Mouse (Mus musculus): ENCODE results near the gene Smco1. TPM values are rescaled to one million over a fixed set of nuclear protein-coding genes. Genes with fewer than 3 reads are reported as not detected.

The Smco1 gene
- total and polyA plus RNA-seq, 2 experiments, result not detected

DNA sequence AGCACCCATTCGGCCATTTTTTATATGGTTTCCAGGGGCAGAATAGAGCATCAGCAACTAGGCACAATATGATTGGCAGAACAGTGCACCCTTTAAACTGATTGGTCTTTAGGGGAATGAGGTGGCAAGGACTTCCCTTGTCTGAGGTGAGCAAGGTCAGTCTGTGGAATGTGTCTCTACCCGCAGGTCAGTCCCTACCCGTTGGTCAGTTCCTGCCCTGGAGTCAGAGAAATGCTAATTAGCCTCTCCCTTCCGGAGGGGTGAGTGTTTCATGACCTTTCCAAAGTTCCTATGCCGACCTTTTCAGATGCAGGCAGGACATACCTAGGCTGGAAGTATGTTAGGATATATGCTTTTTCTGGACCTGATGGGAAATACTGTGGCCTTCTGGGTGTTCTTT, 41.1 kb downstream of the Smco1 start:
- DNase-seq (ENCODE audit: extremely low read depth, low read depth, low spot score), result no peak
- Histone ChIP-seq H3K27ac (replicated peaks; ENCODE audit: insufficient read depth, low read depth, low read length) (no peak overlapping the region), H3K9ac (ENCODE audit: low read depth, low read length) (no peak overlapping the region), H3K4me1 (ENCODE audit: control insufficient read depth, insufficient read depth, low read length) (no peaks in the 10 kb centered on the region), H3K27me3 (ENCODE audit: control insufficient read depth, insufficient read depth, low read length) (no peaks in the 10 kb centered on the region), H3K79me2 (ENCODE audit: control insufficient read depth, insufficient read depth, low read length) (no peaks in the 10 kb centered on the region), H3K4me3 (ENCODE audit: insufficient read depth, low read depth, low read length) (no peak overlapping the region), H3K36me3 (ENCODE audit: control insufficient read depth, insufficient read depth, low read length) (no peaks in the 10 kb centered on the region)
- TF ChIP-seq POLR2A (IDR thresholded peaks at IDR 0.05; ENCODE audit: extremely low read depth, insufficient read depth, low read length) (no peak), CTCF (IDR thresholded peaks at IDR 0.05; ENCODE audit: low read depth, low read length) (no peak)
- WGBS, result 44% methylated on average over 5 of the region's 5 CpGs

DNA sequence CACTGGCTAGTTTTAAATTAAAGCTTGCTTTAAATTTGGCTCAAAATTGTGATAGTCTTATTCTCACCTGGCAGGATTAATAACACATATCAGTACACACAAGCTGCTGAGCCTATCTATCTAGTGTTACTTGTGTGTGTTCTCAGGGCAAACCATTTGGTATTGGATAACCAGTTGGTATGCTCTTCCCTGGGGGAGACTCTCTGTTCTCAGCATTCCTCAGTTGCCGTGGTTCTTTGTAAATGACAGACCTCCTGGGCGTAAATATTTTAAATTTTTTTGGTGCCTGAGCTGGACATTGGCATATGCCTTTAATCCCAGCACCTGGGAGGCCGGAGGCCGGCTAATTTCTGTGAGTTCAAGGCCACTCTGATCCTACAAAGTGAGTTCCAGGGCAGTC, 41.6 kb downstream of the Smco1 start:
- Histone ChIP-seq H3K4me1 (ENCODE audit: control insufficient read depth, insufficient read depth, low read length) (no peaks in the 10 kb centered on the region), H3K27me3 (ENCODE audit: control insufficient read depth, insufficient read depth, low read length) (no peaks in the 10 kb centered on the region), H3K4me3 (ENCODE audit: insufficient read depth, low read depth, low read length) (no peak overlapping the region), H3K27ac (replicated peaks; ENCODE audit: insufficient read depth, low read depth, low read length) (no peak overlapping the region), H3K9ac (ENCODE audit: low read depth, low read length) (no peak overlapping the region), H3K36me3 (ENCODE audit: control insufficient read depth, insufficient read depth, low read length) (no peaks in the 10 kb centered on the region), H3K79me2 (ENCODE audit: control insufficient read depth, insufficient read depth, low read length) (no peaks in the 10 kb centered on the region)
- DNase-seq (ENCODE audit: extremely low read depth, low read depth, low spot score), result no peak
- WGBS, result 83% methylated on average over 4 of the region's 4 CpGs
- TF ChIP-seq POLR2A (IDR thresholded peaks at IDR 0.05; ENCODE audit: extremely low read depth, insufficient read depth, low read length) (no peak), CTCF (IDR thresholded peaks at IDR 0.05; ENCODE audit: low read depth, low read length) (no peak)

DNA sequence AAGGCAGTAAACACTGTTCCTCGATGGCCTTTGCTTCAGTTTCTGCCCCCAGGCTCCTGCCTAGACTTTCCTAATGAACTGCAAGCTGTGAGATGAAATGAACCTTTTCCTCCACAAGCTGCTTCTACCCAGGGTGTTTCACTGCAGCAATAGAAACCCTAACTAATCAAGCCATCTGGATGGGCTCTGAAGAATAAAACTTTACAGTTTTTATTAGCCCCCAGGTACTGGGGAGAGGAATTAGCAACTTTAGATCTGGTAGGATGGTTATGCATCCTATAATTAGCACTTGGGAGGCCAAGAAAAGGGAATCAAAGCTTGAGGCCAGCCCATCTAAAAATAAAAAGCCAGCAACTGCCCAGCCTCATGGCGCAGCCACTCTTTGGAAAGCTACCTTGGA, 45.3 kb downstream of the Smco1 start:
- H3K36me3 ChIP-seq (ENCODE audit: control insufficient read depth, insufficient read depth, low read length), result no peaks in the 10 kb centered on the region
- H3K4me1 ChIP-seq (ENCODE audit: control insufficient read depth, insufficient read depth, low read length), result no peaks in the 10 kb centered on the region
- no peak overlapping the region for H3K27ac ChIP-seq (replicated peaks; ENCODE audit: insufficient read depth, low read depth, low read length)
- no peak for DNase-seq (ENCODE audit: extremely low read depth, low read depth, low spot score)
- WGBS, result 85% methylated on average over 2 of the region's 2 CpGs
- TF ChIP-seq CTCF (IDR thresholded peaks at IDR 0.05; ENCODE audit: low read depth, low read length) (no peak), POLR2A (IDR thresholded peaks at IDR 0.05; ENCODE audit: extremely low read depth, insufficient read depth, low read length) (no peak)
- H3K27me3 ChIP-seq (ENCODE audit: control insufficient read depth, insufficient read depth, low read length), result no peaks in the 10 kb centered on the region
- no peak overlapping the region for H3K9ac ChIP-seq (ENCODE audit: low read depth, low read length)
- H3K79me2 ChIP-seq (ENCODE audit: control insufficient read depth, insufficient read depth, low read length), result no peaks in the 10 kb centered on the region
- no peak overlapping the region for H3K4me3 ChIP-seq (ENCODE audit: insufficient read depth, low read depth, low read length)

DNA sequence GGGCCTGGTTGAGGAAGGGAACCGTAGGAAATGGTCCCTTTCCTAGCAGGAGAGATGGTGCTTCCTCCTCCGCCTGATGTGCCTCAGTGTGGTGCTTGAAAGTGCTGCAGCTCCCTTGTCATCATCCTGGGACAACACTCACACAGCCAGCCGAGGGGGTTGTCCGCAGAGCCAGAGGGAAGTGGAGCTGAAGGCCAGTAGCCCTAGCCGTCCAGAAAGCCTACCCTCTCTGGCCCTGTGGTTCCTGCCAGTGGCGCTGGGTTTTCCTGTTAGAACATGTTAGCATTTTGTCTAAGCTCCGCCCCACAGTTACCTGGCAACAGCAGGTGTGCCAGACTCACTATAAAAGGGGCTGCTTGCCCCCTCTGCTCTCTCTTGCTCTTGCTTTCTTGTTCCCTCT, 52.7 kb downstream of the Smco1 start:
- H3K79me2 ChIP-seq (ENCODE audit: control insufficient read depth, insufficient read depth, low read length), result no peaks in the 10 kb centered on the region
- WGBS, result 37% methylated on average over 7 of the region's 7 CpGs
- H3K4me1 ChIP-seq (ENCODE audit: control insufficient read depth, insufficient read depth, low read length), result no peaks in the 10 kb centered on the region
- H3K9ac ChIP-seq (ENCODE audit: low read depth, low read length), result no peak overlapping the region
- no peak for TF ChIP-seq POLR2A (IDR thresholded peaks at IDR 0.05; ENCODE audit: extremely low read depth, insufficient read depth, low read length)
- TF ChIP-seq CTCF (IDR thresholded peaks at IDR 0.05; ENCODE audit: low read depth, low read length), result no peak
- no peaks in the 10 kb centered on the region for H3K27me3 ChIP-seq (ENCODE audit: control insufficient read depth, insufficient read depth, low read length)
- H3K27ac ChIP-seq (replicated peaks; ENCODE audit: insufficient read depth, low read depth, low read length), result no peak overlapping the region
- no peak overlapping the region for H3K4me3 ChIP-seq (ENCODE audit: insufficient read depth, low read depth, low read length)
- H3K36me3 ChIP-seq (ENCODE audit: control insufficient read depth, insufficient read depth, low read length), result no peaks in the 10 kb centered on the region
- DNase-seq (ENCODE audit: extremely low read depth, low read depth, low spot score), result no peak

Other genes starting within 250 kb of the Smco1 start
- 11.0 and 11.8 TPM in 2 replicates for gene Pak2, start 192.1 kb upstream of the Smco1 start, total RNA-seq (2014; rRNA removed)
- gene Pak2, start 192.1 kb upstream of the Smco1 start, polyA plus RNA-seq (2012; rRNA removed), result 5.8 and 6.3 TPM in 2 replicates
- gene Pigx, start 171.7 kb upstream of the Smco1 start, total RNA-seq (2014; rRNA removed), result 37.7 and 40.5 TPM in 2 replicates
- 17.5 and 19.0 TPM in 2 replicates for gene Pigx, start 171.7 kb upstream of the Smco1 start, polyA plus RNA-seq (2012; rRNA removed)
- gene Cep19, start 171.7 kb upstream of the Smco1 start, total RNA-seq (2014; rRNA removed), result 6.0 and 6.5 TPM in 2 replicates
- gene Cep19, start 171.7 kb upstream of the Smco1 start, polyA plus RNA-seq (2012; rRNA removed), result 7.6 and 10.1 TPM in 2 replicates
- gene Nrros, start 105.9 kb upstream of the Smco1 start, total RNA-seq (2014; rRNA removed), result 4.1 and 5.3 TPM in 2 replicates
- gene Nrros, start 105.9 kb upstream of the Smco1 start, polyA plus RNA-seq (2012; rRNA removed), result 3.1 and 5.9 TPM in 2 replicates
- not detected in 2 replicates for gene Bex6, start 91.6 kb upstream of the Smco1 start, total RNA-seq (2014; rRNA removed)
- gene Bex6, start 91.6 kb upstream of the Smco1 start, polyA plus RNA-seq (2012; rRNA removed), result not detected in 2 replicates
- gene Fbxo45, start 24.3 kb upstream of the Smco1 start, total RNA-seq (2014; rRNA removed), result 4.4 and 4.5 TPM in 2 replicates
- 1.8 and 2.1 TPM in 2 replicates for gene Fbxo45, start 24.3 kb upstream of the Smco1 start, polyA plus RNA-seq (2012; rRNA removed)
- gene Wdr53, start 24.2 kb upstream of the Smco1 start, total RNA-seq (2014; rRNA removed), result 11.3 and 14.6 TPM in 2 replicates
- gene Wdr53, start 24.2 kb upstream of the Smco1 start, polyA plus RNA-seq (2012; rRNA removed), result 3.7 and 4.1 TPM in 2 replicates
- 6.2 and 7.3 TPM in 2 replicates for gene Rnf168, start 6.0 kb downstream of the Smco1 start, total RNA-seq (2014; rRNA removed)
- 5.1 and 6.2 TPM in 2 replicates for gene Rnf168, start 6.0 kb downstream of the Smco1 start, polyA plus RNA-seq (2012; rRNA removed)
- 29.7 and 36.8 TPM in 2 replicates for gene Ubxn7, start 60.8 kb downstream of the Smco1 start, total RNA-seq (2014; rRNA removed)
- gene Ubxn7, start 60.8 kb downstream of the Smco1 start, polyA plus RNA-seq (2012; rRNA removed), result 1.9 and 2.1 TPM in 2 replicates
- not detected in 2 replicates for gene Tm4sf19, start 129.0 kb downstream of the Smco1 start, total RNA-seq (2014; rRNA removed)
- gene Tm4sf19, start 129.0 kb downstream of the Smco1 start, polyA plus RNA-seq (2012; rRNA removed), result not detected in 2 replicates
- 1.4 and 2.2 TPM in 2 replicates for gene Tctex1d2, start 148.2 kb downstream of the Smco1 start, total RNA-seq (2014; rRNA removed)
- gene Tctex1d2, start 148.2 kb downstream of the Smco1 start, polyA plus RNA-seq (2012; rRNA removed), result 1.7 and 2.1 TPM in 2 replicates
- 56.1 and 56.6 TPM in 2 replicates for gene Pcyt1a, start 159.5 kb downstream of the Smco1 start, total RNA-seq (2014; rRNA removed)
- gene Pcyt1a, start 159.5 kb downstream of the Smco1 start, polyA plus RNA-seq (2012; rRNA removed), result 28.6 and 39.1 TPM in 2 replicates
- gene Slc51a, start 216.4 kb downstream of the Smco1 start, total RNA-seq (2014; rRNA removed), result not detected in 2 replicates
- 0.06 TPM in 1 of 2 replicates, not detected in the other for gene Slc51a, start 216.4 kb downstream of the Smco1 start, polyA plus RNA-seq (2012; rRNA removed)
- not detected in 2 replicates for gene Zdhhc19, start 224.8 kb downstream of the Smco1 start, total RNA-seq (2014; rRNA removed)
- gene Zdhhc19, start 224.8 kb downstream of the Smco1 start, polyA plus RNA-seq (2012; rRNA removed), result not detected in 2 replicates

All from liver, adult 2 months (tissue).